Mouse (Mus musculus): ENCODE data around the gene Rnf208. TPM values are rescaled to one million over a fixed set of nuclear protein-coding genes. Genes with fewer than 3 reads are reported as not detected.
A peak's percentile ranks its signal among the peaks of the same experiment; 100 is the strongest.

Rnf208 gene
- 1 to 10 TPM; 1.3 TPM for total RNA-seq (2021)

DNA sequence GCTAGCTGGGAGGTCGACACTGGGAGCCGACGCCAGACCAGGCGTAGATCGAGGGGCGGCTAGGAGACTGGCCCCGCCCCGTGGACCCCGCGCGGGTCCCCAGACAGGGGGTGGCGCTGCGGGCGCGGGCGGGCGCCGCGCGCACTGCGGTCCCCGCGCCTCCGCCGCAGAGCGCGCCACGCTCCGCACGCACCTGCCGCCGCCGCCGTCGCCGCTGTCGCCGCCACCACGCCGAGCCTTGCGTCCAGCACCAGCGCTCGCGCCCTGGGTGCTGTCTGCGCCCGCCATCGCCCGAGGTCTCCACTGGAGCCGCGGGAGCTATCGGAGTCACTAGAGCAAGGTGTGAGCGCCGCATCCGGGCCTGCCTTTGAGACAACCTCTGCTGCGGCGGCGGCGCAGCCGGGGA is at the start of gene Rnf208, which contains the start of gene Cysrt1:
Gene Rnf208 (plus strand): TSS at position 155 of the 406 bp plus-strand sequence.
Gene Cysrt1 (minus strand): TSS at position 352 of the 406 bp plus-strand sequence.
- no peak for DNase-seq
- intact Hi-C loops (cut with DNase I), result no loop called here

DNA sequence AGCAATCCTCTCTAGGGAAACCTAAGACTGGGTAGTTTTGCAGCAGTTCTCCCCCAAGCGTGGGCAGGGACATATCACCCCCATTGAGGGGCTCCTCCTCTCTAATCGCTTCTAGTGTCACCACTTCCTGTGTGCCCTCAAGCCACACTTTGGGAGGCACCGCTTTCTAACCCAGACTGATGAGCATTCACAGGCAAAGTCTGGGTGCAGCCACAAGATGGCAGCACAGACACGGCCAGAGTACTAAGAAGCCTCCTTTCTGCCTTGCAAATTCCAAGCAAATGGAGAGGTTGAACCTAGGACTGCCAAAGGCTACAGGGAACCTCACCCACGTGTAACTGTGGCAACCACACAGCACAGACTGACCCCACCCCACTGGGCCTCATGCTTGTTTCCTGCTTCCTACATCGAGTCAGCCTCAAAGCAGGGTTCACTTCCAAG is 48.7 kb upstream of the Rnf208 start:
- peak; percentile 87 to 89 for DNase-seq
- intact Hi-C loops (cut with DNase I), result loop anchor here (1.0 to 2.0 kb wide), 2 partner anchors 62 to 135 kb away; partner anchors contain the start of gene Tmem203

- intact Hi-C loops (cut with DNase I), result loop anchor here (1.0 kb wide), 1 partner anchor 34 kb away; no protein-coding TSS in a partner anchor
- DNase-seq, result no peak
Observed at GRCm38 (mm10) chr2:25194006-25194405, 48.0 kb upstream of the Rnf208 start.

GRCm38 (mm10) chr2:25194486-25195171 is 47.4 kb upstream of the Rnf208 start:
- intact Hi-C loops (cut with DNase I), result loop anchor here (1.0 kb wide), 1 partner anchor 34 kb away; no protein-coding TSS in a partner anchor
- peak in 1 of 2 experiments; percentile 25 for DNase-seq

- peak; percentile 74 to 75 for DNase-seq
- intact Hi-C loops (cut with DNase I), result no loop called here
Observed at GRCm38 (mm10) chr2:25195211-25196156, 46.6 kb upstream of the Rnf208 start.

DNA sequence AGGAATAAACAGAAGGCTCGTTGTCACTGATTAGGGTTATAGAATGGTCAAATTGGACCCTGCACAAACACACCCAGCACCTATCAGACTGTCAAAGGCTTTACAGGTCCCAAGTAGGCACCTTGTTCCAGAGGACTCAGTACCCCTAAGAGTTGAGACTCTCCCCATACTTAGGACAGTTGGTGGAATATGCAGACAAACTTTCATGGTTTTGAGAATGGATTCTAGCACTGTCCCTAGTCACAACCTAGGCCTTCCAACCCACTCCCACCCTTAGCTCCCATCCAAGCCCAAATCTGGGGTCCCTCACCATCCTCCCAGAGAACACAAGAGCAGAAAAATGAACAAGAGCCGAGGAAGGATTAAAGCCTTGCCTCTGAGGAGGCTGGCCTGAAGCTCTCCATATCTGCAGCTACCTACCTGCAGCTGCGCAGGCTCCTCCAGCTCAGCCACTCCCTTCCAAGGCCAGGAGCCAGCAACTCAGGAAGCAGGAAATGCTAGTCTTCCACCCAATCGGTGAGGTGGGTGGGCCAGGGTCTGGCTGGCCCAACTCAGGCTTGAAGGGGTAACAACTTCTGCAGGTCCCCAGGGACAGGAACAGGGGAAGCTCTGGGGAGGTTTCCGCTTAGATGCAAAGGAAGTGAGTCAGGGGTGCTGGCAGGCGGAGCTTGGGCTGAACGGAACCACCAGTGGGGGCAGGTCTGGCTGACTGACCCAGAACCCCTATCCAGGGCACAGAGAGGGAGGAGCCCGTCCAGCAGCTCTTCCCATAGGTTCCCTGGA is 45.7 kb upstream of the Rnf208 start, which contains the start of gene Tor4a:
Gene Tor4a (minus strand): TSS at position 715 of the 783 bp plus-strand sequence.
- intact Hi-C loops (cut with DNase I), result no loop called here
- peak; percentile 85 for DNase-seq

DNA sequence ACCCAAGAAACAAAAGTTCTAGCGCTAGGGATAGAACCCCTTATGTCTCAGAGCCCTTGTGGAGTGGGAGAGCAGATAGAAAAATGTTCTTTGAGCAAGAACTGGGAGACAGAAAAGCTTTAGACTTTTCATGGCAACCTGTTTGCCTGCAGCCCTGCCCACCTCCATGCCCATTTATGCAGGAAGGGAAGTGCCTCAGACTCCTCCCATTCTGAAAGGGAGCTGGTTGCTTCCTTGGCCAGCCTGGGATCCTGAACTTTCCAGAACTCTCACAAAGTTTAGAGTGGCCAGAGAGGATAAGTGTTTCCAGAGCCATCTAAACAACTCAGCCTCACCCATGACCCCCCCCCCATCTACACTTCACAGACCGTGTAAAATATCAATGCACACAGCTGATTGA is 44.9 kb upstream of the Rnf208 start:
- intact Hi-C loops (cut with DNase I), result no loop called here
- DNase-seq, result peak in 1 of 2 experiments; percentile 9

DNA sequence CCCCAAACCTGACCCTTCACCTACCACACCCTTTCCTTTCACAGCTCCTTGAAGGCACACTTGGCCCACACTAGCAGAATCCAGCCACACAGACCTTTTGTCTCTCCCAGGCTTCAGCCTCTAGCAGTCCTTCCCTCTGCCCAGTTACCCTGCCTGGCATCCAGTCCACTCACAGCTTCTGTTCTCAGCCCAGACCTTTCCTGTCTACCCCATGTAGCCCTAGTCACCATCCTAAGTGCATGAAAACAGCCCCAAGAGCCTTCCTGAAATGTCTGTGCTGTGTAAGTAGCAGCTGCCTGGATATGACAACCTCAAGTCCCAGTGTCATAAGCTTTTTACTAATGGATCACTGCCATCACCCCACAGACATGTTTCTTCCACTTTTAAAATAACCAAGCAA is 44.1 kb upstream of the Rnf208 start:
- intact Hi-C loops (cut with DNase I), result no loop called here
- peak; percentile 20 for DNase-seq

DNA sequence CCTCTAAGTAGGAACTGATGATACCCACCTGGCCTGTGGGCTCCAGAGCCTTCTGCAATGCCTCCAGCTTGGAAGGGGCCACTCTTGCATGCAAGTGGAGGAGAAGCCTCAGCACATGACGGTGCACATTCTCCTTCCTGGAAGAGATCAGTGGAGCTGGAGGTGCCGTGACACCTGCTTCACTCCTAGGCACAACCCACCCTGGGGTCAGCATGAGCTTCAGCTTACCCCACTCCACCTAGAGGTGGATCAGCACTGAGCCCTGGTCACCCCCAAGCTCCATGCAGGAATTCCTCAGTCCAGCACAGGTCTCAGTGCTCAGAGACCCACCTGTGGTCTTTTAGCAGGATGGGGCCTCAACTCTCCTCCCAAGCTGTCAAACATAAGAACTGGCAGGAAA is 41.4 kb upstream of the Rnf208 start:
- intact Hi-C loops (cut with DNase I), result no loop called here
- no peak for DNase-seq

GRCm38 (mm10) chr2:25203631-25204214 is 38.3 kb upstream of the Rnf208 start:
- DNase-seq, result peak in 1 of 2 experiments; percentile 21

DNA sequence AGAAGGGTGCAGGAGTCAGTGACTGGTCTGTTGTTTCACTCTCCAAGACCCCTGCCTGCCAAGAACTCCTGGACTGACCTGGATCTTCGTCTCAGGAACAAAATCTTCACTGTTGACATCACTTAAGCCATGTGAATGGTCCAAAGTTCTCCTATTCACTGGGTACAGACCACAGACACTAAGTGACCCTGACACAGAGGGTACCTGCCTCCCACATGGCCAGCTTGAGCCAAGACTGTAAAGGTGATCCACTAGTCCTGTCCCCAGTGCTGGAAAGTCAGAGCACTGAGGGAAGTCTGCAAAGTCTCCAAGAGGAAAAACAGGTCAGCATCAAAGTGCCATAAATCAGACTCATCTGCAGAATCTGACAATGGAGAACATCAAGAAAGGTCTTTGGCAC is 34.5 kb upstream of the Rnf208 start:
- intact Hi-C loops (cut with DNase I), result no loop called here
- no peak for DNase-seq

More at GRCm38 (mm10) chr2:25203631-25204214, 38.3 kb upstream of the Rnf208 start:
- intact Hi-C loops (cut with DNase I), result no loop called here

DNA sequence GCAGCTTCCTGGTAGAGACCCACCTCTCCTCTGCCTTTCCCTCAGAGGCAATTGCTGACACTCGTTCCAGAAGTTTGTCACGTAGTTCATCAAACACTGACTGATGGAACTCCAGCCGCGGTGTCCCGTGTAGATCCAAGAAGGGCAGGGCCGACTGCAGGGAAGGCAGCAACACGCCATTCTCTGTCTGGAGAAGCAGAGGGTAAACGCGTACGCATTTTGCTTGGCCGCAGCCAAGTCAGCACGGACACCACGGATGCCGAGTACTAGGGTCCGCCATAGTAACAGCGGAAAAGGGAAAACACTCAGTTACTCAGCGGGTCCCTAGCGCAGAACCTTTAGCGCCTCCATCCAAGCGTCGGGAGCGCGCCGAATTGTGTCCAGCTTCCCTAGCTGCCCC is 31.4 kb upstream of the Rnf208 start:
- intact Hi-C loops (cut with DNase I), result no loop called here

GRCm38 (mm10) chr2:25211121-25211670 is 30.9 kb upstream of the Rnf208 start, which contains the start of gene Nelfb:
Gene Nelfb, minus strand, starts transcription at chr2:25211489.
- DNase-seq, result peak; percentile 94 to 96
- intact Hi-C loops (cut with DNase I), result no loop called here

More for the DNA sequence above, 31.4 kb upstream of the Rnf208 start:
- no peak for DNase-seq

DNA sequence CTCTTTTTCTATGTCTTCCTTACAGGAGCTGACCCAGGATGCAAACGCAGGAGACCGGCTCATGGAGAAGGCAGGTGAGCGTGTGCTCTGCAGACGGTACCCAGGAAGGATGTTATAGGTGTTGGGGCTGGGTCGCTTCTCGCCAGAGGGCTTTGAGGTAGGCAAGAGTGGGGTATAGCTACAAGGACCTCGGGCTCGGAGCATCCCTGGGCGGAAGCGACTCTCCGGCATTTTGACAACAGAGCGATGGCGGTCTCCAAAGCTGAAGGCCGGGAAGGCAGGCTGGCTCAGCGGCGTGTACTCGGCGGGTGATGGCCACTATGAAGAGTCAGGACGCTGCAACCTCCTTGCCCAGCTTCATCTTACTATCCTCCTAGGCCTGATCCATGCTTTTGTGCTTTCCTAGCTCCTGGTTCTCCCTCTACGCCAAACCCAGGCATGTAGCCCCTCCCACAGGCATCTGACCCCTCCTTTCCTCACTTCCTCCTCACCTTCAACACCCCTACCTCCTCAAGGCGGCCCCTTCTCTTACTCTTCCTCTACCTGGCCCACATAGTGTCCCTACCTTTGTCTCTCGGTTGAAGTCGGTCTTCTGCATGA is 28.7 kb upstream of the Rnf208 start:
- DNase-seq, result no peak
- intact Hi-C loops (cut with DNase I), result no loop called here

DNA sequence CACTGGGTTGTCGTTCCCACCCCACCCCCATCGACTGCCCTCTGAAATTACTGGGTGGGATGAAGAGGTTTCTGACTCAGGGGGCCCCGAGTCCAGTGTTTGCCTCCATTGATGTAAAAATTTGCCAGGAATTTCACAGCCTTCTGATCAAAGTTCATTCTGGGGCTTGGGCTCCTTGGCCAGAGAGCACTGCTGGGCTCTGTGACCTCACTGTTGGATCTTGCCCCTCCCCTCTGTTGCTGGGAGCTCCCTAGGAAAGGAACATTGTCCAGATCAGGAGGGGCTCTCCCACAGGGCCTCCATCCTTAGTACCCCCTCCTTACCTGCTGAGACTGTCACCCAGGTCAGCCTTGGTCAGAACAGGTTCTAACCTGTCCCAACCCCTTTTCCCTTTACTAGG is 27.6 kb upstream of the Rnf208 start, which contains the start of gene Stpg3:
Gene Stpg3 (minus strand): TSS at position 194 of the 400 bp plus-strand sequence.
- intact Hi-C loops (cut with DNase I), result no loop called here
- DNase-seq, result no peak

GRCm38 (mm10) chr2:25217666-25218065 is 24.4 kb upstream of the Rnf208 start:
- intact Hi-C loops (cut with DNase I), result no loop called here
- DNase-seq, result no peak

GRCm38 (mm10) chr2:25218445-25218844 is 23.6 kb upstream of the Rnf208 start, which contains the start of gene Fam166a:
Gene Fam166a, plus strand, starts transcription at chr2:25218745.
- intact Hi-C loops (cut with DNase I), result no loop called here
- no peak for DNase-seq

DNA sequence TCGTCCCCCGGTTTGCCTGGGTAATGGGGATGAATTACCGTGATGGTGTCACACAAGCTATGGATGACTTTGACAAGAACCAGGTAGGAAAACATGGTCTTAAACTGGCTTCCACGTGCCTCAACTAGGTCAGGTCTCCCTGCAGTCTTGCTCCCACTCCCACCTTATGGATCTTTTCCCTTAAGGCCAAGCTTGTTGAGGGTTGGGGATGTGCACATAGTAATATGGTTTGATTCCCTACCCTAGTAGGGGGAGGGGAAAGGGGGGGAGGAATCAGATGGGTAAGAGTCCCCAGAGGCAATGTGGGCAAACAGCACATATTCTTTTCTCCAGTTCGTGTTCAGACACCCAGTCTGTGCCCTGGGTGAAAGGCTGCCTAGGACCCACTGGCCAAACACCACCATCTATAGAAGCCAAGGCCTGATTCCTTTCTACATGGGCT is 20.7 kb upstream of the Rnf208 start:
- intact Hi-C loops (cut with DNase I), result no loop called here

More for the DNA sequence above, 20.7 kb upstream of the Rnf208 start:
- no peak for DNase-seq

Data from heart, postnatal 10 days (tissue).